Mouse (Mus musculus): ENCODE data around the gene Eci1.
"Not testable (repeated sequence)": the region's sequence is repeated elsewhere in the genome, so short reads cannot be mapped to it uniquely, and the experiment has no call there.

- TF ChIP-seq POLR2A (IDR thresholded peaks at IDR 0.05; ENCODE audit: low read depth, low read length); CTCF (IDR thresholded peaks at IDR 0.05; ENCODE audit: borderline replicate concordance, insufficient read depth, low read length): not testable (repeated sequence)
Measured at GRCm38 (mm10) chr17:24425326-24425725, 1.1 kb upstream of the Eci1 start.

Data from embryonic fibroblast, embryonic 13.5 days (primary cell).